Mouse (Mus musculus): ENCODE data around the gene Rnf213.

DNA sequence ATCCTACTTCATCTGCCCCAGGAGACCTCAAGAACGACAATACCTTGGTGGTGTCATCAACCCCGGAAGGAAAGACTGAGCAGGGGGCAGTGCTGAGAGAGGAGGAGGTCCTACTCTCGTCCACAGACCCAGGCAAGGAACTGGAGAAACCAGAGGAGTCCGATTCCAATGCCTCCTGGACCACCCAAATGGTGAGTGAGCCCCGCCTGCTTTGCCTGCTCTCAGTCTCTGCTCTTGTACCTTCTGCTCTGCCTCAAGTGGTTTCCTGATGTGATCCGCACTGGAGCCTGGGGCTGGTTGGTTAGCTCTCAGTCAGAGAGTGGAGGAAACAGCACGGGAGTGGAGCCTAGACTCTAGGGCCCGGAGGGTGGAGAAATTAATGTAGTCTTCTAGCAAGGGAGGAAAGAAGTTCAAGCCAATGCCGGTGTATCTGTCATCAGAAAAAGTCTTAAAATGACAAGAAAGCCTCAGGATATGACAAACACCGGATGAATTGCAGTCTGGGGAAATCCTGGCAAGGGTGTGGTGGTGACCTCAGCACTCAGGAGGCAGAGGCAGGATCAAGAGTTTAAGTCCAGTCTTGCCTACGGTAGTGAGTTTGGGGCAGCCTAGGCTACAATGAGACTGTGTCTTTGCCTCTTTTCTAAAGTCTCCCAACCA lies 9.7 kb downstream of the Rnf213 start:
- no peak for TF ChIP-seq CTCF (IDR thresholded peaks at IDR 0.05; ENCODE audit: insufficient read depth, low read depth, low read length)
- no peak for TF ChIP-seq POLR2A (IDR thresholded peaks at IDR 0.05; ENCODE audit: insufficient read depth, low read depth, low read length)
